Mouse (Mus musculus) liver, adult 2 months (tissue): ENCODE data around the gene Saysd1.

Experiments
- CTCF ChIP-seq: fragments of 200-500 bp; IDR thresholded peaks from 2 replicates; pipeline ENCODE4 v1.5.1; 2011; ENCODE audit warnings: low read depth, low read length, control low read depth
- POLR2A ChIP-seq: fragments of 200-500 bp; IDR thresholded peaks from 2 replicates; pipeline ENCODE4 v1.6.1; 2011; ENCODE audit warnings: low read length, control low read depth; ENCODE audit not compliant: insufficient read depth; ENCODE audit errors: extremely low read depth

- TF ChIP-seq POLR2A (no peak), CTCF (no peak)
Observed at GRCm38 (mm10) chr14:20044036-20044435, 94.3 kb downstream of the Saysd1 start.
